Mouse (Mus musculus) neural tube, embryonic 14.5 days (tissue): ENCODE results near the gene Sema6d. TPM values are rescaled to one million over a fixed set of nuclear protein-coding genes. Genes with fewer than 3 reads are reported as not detected.
A peak's percentile ranks its signal among the peaks of the same experiment; 100 is the strongest.

ENCODE experiments used
- ATAC-seq: fragments of 200-750 bp; cut with Nextera tagmentation; 2 replicates; pipeline ENCODE4 v1.8.0; 2017; ENCODE audit warnings: low read depth, mild to moderate bottlenecking, moderate TSS enrichment, moderate library complexity
- H3K27ac ChIP-seq: fragments of 300-500 bp; sonication (generic); 2 replicates; pipeline ENCODE4 v1.5.1; 2014; ENCODE audit warnings: low read depth, mild to moderate bottlenecking, control low read depth, low read length, moderate library complexity, mixed read lengths
- H3K27me3 ChIP-seq: fragments of 300-500 bp; sonication (generic); 2 replicates; pipeline ENCODE4 v1.6.1; 2014; ENCODE audit warnings: low read length; ENCODE audit not compliant: control insufficient read depth, insufficient read depth
- H3K36me3 ChIP-seq: fragments of 300-500 bp; sonication (generic); 2 replicates; pipeline ENCODE4 v1.6.1; 2014; ENCODE audit warnings: low read length, mixed read lengths; ENCODE audit not compliant: control insufficient read depth, insufficient read depth
- H3K4me1 ChIP-seq: fragments of 300-500 bp; sonication (generic); 2 replicates; pipeline ENCODE4 v1.6.1; 2014; ENCODE audit warnings: low read length; ENCODE audit not compliant: control insufficient read depth, insufficient read depth
- H3K4me2 ChIP-seq: fragments of 300-500 bp; sonication (generic); 2 replicates; pipeline ENCODE4 v1.6.1; 2014; ENCODE audit warnings: mild to moderate bottlenecking, low read depth, low read length, control low read depth
- H3K4me3 ChIP-seq: fragments of 300-500 bp; sonication (generic); 2 replicates; pipeline ENCODE4 v1.5.1; 2014; ENCODE audit warnings: low read depth, low read length, control low read depth, mixed read lengths
- H3K9ac ChIP-seq: fragments of 300-500 bp; sonication (generic); replicated peaks from 2 replicates; pipeline ENCODE4 v1.6.1; 2014; ENCODE audit warnings: low read depth, mild to moderate bottlenecking, control low read depth, low read length, mixed read lengths
- H3K9me3 ChIP-seq: fragments of 300-500 bp; sonication (generic); 2 replicates; pipeline ENCODE4 v1.6.1; 2016; ENCODE audit warnings: low read length; ENCODE audit not compliant: control insufficient read depth
- WGBS: fragments of 180-500 bp; shearing (Covaris S2); extraction: QIAGEN DNeasy Blood & Tissue Kit; methylation state at CpG from one replicate; pipeline ENCODE4 v1.1.7; 2014; 5-methylcytosine and 5-hydroxymethylcytosine counted together
- polyA plus RNA-seq: library from polyadenylated mRNA; unstranded; fragments of >200 nt; fragmentation: Nextera tagmentation; extraction: Ambion mirVana; gene quantifications from 2 replicates; pipeline ENCODE4 v1.2.1, GENCODE M21; 2014

Gene Sema6d
- polyA plus RNA-seq, 1 experiment from 2014 or later, result 75.5 TPM

- no peak for ATAC-seq
- no peaks in the 10 kb centered on the region for H3K9me3 ChIP-seq
- H3K4me1 ChIP-seq, result peaks cover 10% of the 10 kb centered on the region; the same call in 1 of the 2 replicates
- no peaks in the 10 kb centered on the region for H3K36me3 ChIP-seq
- H3K27me3 ChIP-seq, result no peaks in the 10 kb centered on the region
- no peak overlapping the region; the same call in 1 of the 2 replicates for H3K9ac ChIP-seq
- no peak overlapping the region for H3K4me3 ChIP-seq
- 83% methylated on average over 5 of the region's 5 CpGs for whole genome bisulfite sequencing
- 0 out of 2 replicates have a peak overlapping the region, but pooled peaks have one; percentile 8 for H3K4me2 ChIP-seq
- H3K27ac ChIP-seq, result no peak overlapping the region
These were observed 528.3 kb downstream of the Sema6d start for GRCm38 (mm10) chr2:124618091-124618490.

- Histone ChIP-seq H3K36me3 (no peaks in the 10 kb centered on the region), H3K4me2 (0 out of 2 replicates have a peak overlapping the region, but pooled peaks have one; percentile 8), H3K27ac (0 out of 2 replicates have a peak overlapping the region, but pooled peaks have one; percentile 28), H3K4me1 (peaks cover 13% of the 10 kb centered on the region; the same call in 1 of the 2 replicates), H3K4me3 (no peak overlapping the region), H3K27me3 (no peaks in the 10 kb centered on the region), H3K9ac (no peak overlapping the region), H3K9me3 (no peaks in the 10 kb centered on the region)
- 0 out of 2 replicates have a peak, but pooled peaks have one; percentile 7 for ATAC-seq
- WGBS, result 73% methylated on average over 3 of the region's 3 CpGs
These were observed 528.9 kb downstream of the Sema6d start for GRCm38 (mm10) chr2:124618526-124619219.

- no peak overlapping the region for H3K4me3 ChIP-seq
- H3K27me3 ChIP-seq, result no peaks in the 10 kb centered on the region
- no peak overlapping the region for H3K27ac ChIP-seq
- H3K4me1 ChIP-seq, result peaks cover 13% of the 10 kb centered on the region; the same call in 1 of the 2 replicates
- no peaks in the 10 kb centered on the region for H3K36me3 ChIP-seq
- WGBS, result 66% methylated on average over 6 of the region's 6 CpGs
- no peak overlapping the region for H3K9ac ChIP-seq
- no peaks in the 10 kb centered on the region for H3K9me3 ChIP-seq
- ATAC-seq, result no peak
- no peak overlapping the region for H3K4me2 ChIP-seq
These were observed 530.7 kb downstream of the Sema6d start for GRCm38 (mm10) chr2:124620470-124620869.

- Histone ChIP-seq H3K4me2 (no peak overlapping the region), H3K27me3 (no peaks in the 10 kb centered on the region), H3K9me3 (no peaks in the 10 kb centered on the region), H3K4me1 (peaks cover 13% of the 10 kb centered on the region; the same call in 1 of the 2 replicates), H3K9ac (no peak overlapping the region), H3K27ac (no peak overlapping the region), H3K4me3 (no peak overlapping the region), H3K36me3 (no peaks in the 10 kb centered on the region)
- WGBS, result 84% methylated on average over 6 of the region's 6 CpGs
- ATAC-seq, result no peak
These were observed 532.3 kb downstream of the Sema6d start for GRCm38 (mm10) chr2:124621972-124622621.

GRCm38 (mm10) chr2:124624247-124624929 is 534.6 kb downstream of the Sema6d start:
- ATAC-seq, result no peak
- H3K27me3 ChIP-seq, result no peaks in the 10 kb centered on the region
- WGBS, result 75% methylated on average over 10 of the region's 10 CpGs

GRCm38 (mm10) chr2:124626425-124626824 is 536.7 kb downstream of the Sema6d start:
- Histone ChIP-seq H3K9ac (no peak overlapping the region), H3K27me3 (no peaks in the 10 kb centered on the region), H3K36me3 (no peaks in the 10 kb centered on the region), H3K9me3 (no peaks in the 10 kb centered on the region), H3K4me1 (peaks cover 2% of the 10 kb centered on the region; the same call in 1 of the 2 replicates), H3K27ac (no peak overlapping the region), H3K4me3 (no peak overlapping the region), H3K4me2 (no peak overlapping the region)
- no peak for ATAC-seq
- WGBS, result 70% methylated on average over 7 of the region's 7 CpGs

More at GRCm38 (mm10) chr2:124624247-124624929, 534.6 kb downstream of the Sema6d start:
- H3K4me2 ChIP-seq, result no peak overlapping the region
- H3K4me3 ChIP-seq, result no peak overlapping the region
- H3K27ac ChIP-seq, result no peak overlapping the region
- H3K4me1 ChIP-seq, result peaks cover 5% of the 10 kb centered on the region; the same call in 1 of the 2 replicates
- H3K9ac ChIP-seq, result no peak overlapping the region
- H3K36me3 ChIP-seq, result no peaks in the 10 kb centered on the region
- H3K9me3 ChIP-seq, result no peaks in the 10 kb centered on the region

- Histone ChIP-seq H3K4me1 (peaks cover 2% of the 10 kb centered on the region; the same call in 1 of the 2 replicates), H3K27me3 (no peaks in the 10 kb centered on the region), H3K9me3 (no peaks in the 10 kb centered on the region), H3K4me2 (no peak overlapping the region), H3K36me3 (no peaks in the 10 kb centered on the region), H3K4me3 (no peak overlapping the region), H3K27ac (no peak overlapping the region), H3K9ac (no peak overlapping the region)
- WGBS, result 46% methylated on average over 5 of the region's 5 CpGs
- ATAC-seq, result peak; percentile 25; the same call in 1 of the 2 replicates
These were observed 537.9 kb downstream of the Sema6d start for GRCm38 (mm10) chr2:124627664-124628063.

GRCm38 (mm10) chr2:124628701-124629100 is 538.9 kb downstream of the Sema6d start:
- ATAC-seq, result no peak
- Histone ChIP-seq H3K9ac (no peak overlapping the region), H3K4me2 (no peak overlapping the region), H3K4me3 (no peak overlapping the region), H3K36me3 (no peaks in the 10 kb centered on the region), H3K4me1 (no peaks in the 10 kb centered on the region; the same call in 1 of the 2 replicates), H3K27ac (no peak overlapping the region), H3K27me3 (no peaks in the 10 kb centered on the region), H3K9me3 (no peaks in the 10 kb centered on the region)
- 93% methylated on average over 7 of the region's 7 CpGs for WGBS
